Mouse (Mus musculus): ENCODE measurements at regions not wholly inside any gene's neighbourhood (a gene's known extent, or its start where the extent isn't known, plus 50 kb on each side); places are given as distances from the start of the nearest gene placed in this dataset.

GRCm38 (mm10) chr2:173388140-173388539, 111.8 kb upstream of the Pmepa1 start:
- Histone ChIP-seq H3K4me2 (ENCODE audit: low read length) (no peak overlapping the region), H3K27me3 (ENCODE audit: control insufficient read depth, insufficient read depth, low read length) (no peaks in the 10 kb centered on the region), H3K36me3 (ENCODE audit: control insufficient read depth, insufficient read depth, low read length) (no peaks in the 10 kb centered on the region), H3K9me3 (ENCODE audit: control insufficient read depth, low read length) (0 out of 2 replicates have a peak, but pooled peaks cover 6% of the 10 kb centered on the region), H3K9ac (ENCODE audit: low read length) (no peak overlapping the region), H3K4me3 (ENCODE audit: control insufficient read depth in 1 of 2, insufficient read depth in 1 of 2, low read depth in 1 of 2, low read length in 2 of 2) (no peak overlapping the region), H3K4me1 (ENCODE audit: control insufficient read depth in 2 of 2, insufficient read depth in 2 of 2, low read length in 2 of 2) (peaks cover 0 to 4% of the 10 kb centered on the region in 2 experiments; a peak in 1 of 4 replicates), H3K27ac (replicated peaks in 1 of 2; ENCODE audit: control insufficient read depth in 1 of 2, insufficient read depth in 1 of 2, low read depth in 2 of 2, low read length in 2 of 2) (no peak overlapping the region)
- ATAC-seq (ENCODE audit: insufficient number of reproducible peaks, insufficient read depth, low FRiP score, low read depth) = no peak
- WGBS = 47% methylated on average over 4 of the region's 4 CpGs

- Histone ChIP-seq H3K9ac (ENCODE audit: low read length) (no peak overlapping the region), H3K4me2 (ENCODE audit: low read length) (no peak overlapping the region), H3K36me3 (ENCODE audit: control insufficient read depth, insufficient read depth, low read length) (no peaks in the 10 kb centered on the region), H3K4me1 (ENCODE audit: control insufficient read depth in 2 of 2, insufficient read depth in 2 of 2, low read length in 2 of 2) (no peaks in the 10 kb centered on the region), H3K27ac (replicated peaks in 1 of 2; ENCODE audit: control insufficient read depth in 1 of 2, insufficient read depth in 1 of 2, low read depth in 2 of 2, low read length in 2 of 2) (no peak overlapping the region), H3K27me3 (ENCODE audit: control insufficient read depth, insufficient read depth, low read length) (no peaks in the 10 kb centered on the region), H3K9me3 (ENCODE audit: control insufficient read depth, low read length) (0 out of 2 replicates have a peak, but pooled peaks cover 6% of the 10 kb centered on the region), H3K4me3 (ENCODE audit: control insufficient read depth in 1 of 2, insufficient read depth in 1 of 2, low read depth in 1 of 2, low read length in 2 of 2) (no peak overlapping the region)
- no peak for ATAC-seq (ENCODE audit: insufficient number of reproducible peaks, insufficient read depth, low FRiP score, low read depth)
- WGBS = 77% methylated on average over 14 of the region's 14 CpGs
Observed at GRCm38 (mm10) chr2:173392557-173393323, 116.4 kb upstream of the Pmepa1 start.

- Histone ChIP-seq H3K27ac (replicated peaks in 1 of 2; ENCODE audit: control insufficient read depth in 1 of 2, insufficient read depth in 1 of 2, low read depth in 2 of 2, low read length in 2 of 2) (no peak overlapping the region), H3K36me3 (ENCODE audit: control insufficient read depth, insufficient read depth, low read length) (no peaks in the 10 kb centered on the region), H3K27me3 (ENCODE audit: control insufficient read depth, insufficient read depth, low read length) (no peaks in the 10 kb centered on the region), H3K4me3 (ENCODE audit: control insufficient read depth in 1 of 2, insufficient read depth in 1 of 2, low read depth in 1 of 2, low read length in 2 of 2) (no peak overlapping the region), H3K4me1 (ENCODE audit: control insufficient read depth in 2 of 2, insufficient read depth in 2 of 2, low read length in 2 of 2) (no peaks in the 10 kb centered on the region), H3K4me2 (ENCODE audit: low read length) (no peak overlapping the region), H3K9ac (ENCODE audit: low read length) (no peak overlapping the region), H3K9me3 (ENCODE audit: control insufficient read depth, low read length) (0 out of 2 replicates have a peak, but pooled peaks cover 6% of the 10 kb centered on the region)
- ATAC-seq (ENCODE audit: insufficient number of reproducible peaks, insufficient read depth, low FRiP score, low read depth) = no peak
- 56% methylated on average over 2 of the region's 2 CpGs for WGBS
Observed at GRCm38 (mm10) chr2:173393324-173393592, 116.9 kb upstream of the Pmepa1 start.

GRCm38 (mm10) chr2:173395526-173395925, 119.2 kb upstream of the Pmepa1 start:
- 48% methylated on average over 6 of the region's 6 CpGs for WGBS
- Histone ChIP-seq H3K4me1 (ENCODE audit: control insufficient read depth in 2 of 2, insufficient read depth in 2 of 2, low read length in 2 of 2) (no peaks in the 10 kb centered on the region), H3K4me2 (ENCODE audit: low read length) (no peak overlapping the region), H3K9me3 (ENCODE audit: control insufficient read depth, low read length) (0 out of 2 replicates have a peak, but pooled peaks cover 6% of the 10 kb centered on the region), H3K27me3 (ENCODE audit: control insufficient read depth, insufficient read depth, low read length) (no peaks in the 10 kb centered on the region), H3K4me3 (ENCODE audit: control insufficient read depth in 1 of 2, insufficient read depth in 1 of 2, low read depth in 1 of 2, low read length in 2 of 2) (no peak overlapping the region), H3K27ac (replicated peaks in 1 of 2; ENCODE audit: control insufficient read depth in 1 of 2, insufficient read depth in 1 of 2, low read depth in 2 of 2, low read length in 2 of 2) (no peak overlapping the region), H3K36me3 (ENCODE audit: control insufficient read depth, insufficient read depth, low read length) (no peaks in the 10 kb centered on the region), H3K9ac (ENCODE audit: low read length) (no peak overlapping the region)
- no peak for ATAC-seq (ENCODE audit: insufficient number of reproducible peaks, insufficient read depth, low FRiP score, low read depth)

GRCm38 (mm10) chr2:173397846-173398331, 121.6 kb upstream of the Pmepa1 start:
- no peaks in the 10 kb centered on the region for H3K27me3 ChIP-seq (ENCODE audit: control insufficient read depth, insufficient read depth, low read length)
- H3K4me1 ChIP-seq (ENCODE audit: control insufficient read depth in 2 of 2, insufficient read depth in 2 of 2, low read length in 2 of 2) = no peaks in the 10 kb centered on the region
- H3K4me2 ChIP-seq (ENCODE audit: low read length) = no peak overlapping the region
- no peak overlapping the region for H3K27ac ChIP-seq (replicated peaks in 1 of 2; ENCODE audit: control insufficient read depth in 1 of 2, insufficient read depth in 1 of 2, low read depth in 2 of 2, low read length in 2 of 2)
- 90% methylated on average over 2 of the region's 2 CpGs for WGBS
- no peak overlapping the region for H3K9ac ChIP-seq (ENCODE audit: low read length)
- no peak for ATAC-seq (ENCODE audit: insufficient number of reproducible peaks, insufficient read depth, low FRiP score, low read depth)
- 0 out of 2 replicates have a peak, but pooled peaks cover 5% of the 10 kb centered on the region for H3K9me3 ChIP-seq (ENCODE audit: control insufficient read depth, low read length)
- no peak overlapping the region for H3K4me3 ChIP-seq (ENCODE audit: control insufficient read depth in 1 of 2, insufficient read depth in 1 of 2, low read depth in 1 of 2, low read length in 2 of 2)
- no peaks in the 10 kb centered on the region for H3K36me3 ChIP-seq (ENCODE audit: control insufficient read depth, insufficient read depth, low read length)

- WGBS = 77% methylated on average over 12 of the region's 12 CpGs
- Histone ChIP-seq H3K27ac (replicated peaks in 1 of 2; ENCODE audit: control insufficient read depth in 1 of 2, insufficient read depth in 1 of 2, low read depth in 2 of 2, low read length in 2 of 2) (no peak overlapping the region), H3K9ac (ENCODE audit: low read length) (no peak overlapping the region), H3K36me3 (ENCODE audit: control insufficient read depth, insufficient read depth, low read length) (no peaks in the 10 kb centered on the region), H3K4me1 (ENCODE audit: control insufficient read depth in 2 of 2, insufficient read depth in 2 of 2, low read length in 2 of 2) (peaks cover 0 to 5% of the 10 kb centered on the region in 2 experiments; a peak in 1 of 4 replicates), H3K27me3 (ENCODE audit: control insufficient read depth, insufficient read depth, low read length) (no peaks in the 10 kb centered on the region; the same call in 1 of the 2 replicates), H3K9me3 (ENCODE audit: control insufficient read depth, low read length) (0 out of 2 replicates have a peak, but pooled peaks cover 5% of the 10 kb centered on the region), H3K4me2 (ENCODE audit: low read length) (no peak overlapping the region), H3K4me3 (ENCODE audit: control insufficient read depth in 1 of 2, insufficient read depth in 1 of 2, low read depth in 1 of 2, low read length in 2 of 2) (no peak overlapping the region)
- no peak for ATAC-seq (ENCODE audit: insufficient number of reproducible peaks, insufficient read depth, low FRiP score, low read depth)
Observed at GRCm38 (mm10) chr2:173405629-173406028, 116.8 kb upstream of the 1700021F07Rik start.

GRCm38 (mm10) chr2:173406344-173407094, 115.9 kb upstream of the 1700021F07Rik start:
- 66% methylated on average over 13 of the region's 13 CpGs for WGBS
- no peak for ATAC-seq (ENCODE audit: insufficient number of reproducible peaks, insufficient read depth, low FRiP score, low read depth)
- no peak overlapping the region for H3K27ac ChIP-seq (replicated peaks in 1 of 2; ENCODE audit: control insufficient read depth in 1 of 2, insufficient read depth in 1 of 2, low read depth in 2 of 2, low read length in 2 of 2)

More at GRCm38 (mm10) chr2:173406344-173407094, 115.9 kb upstream of the 1700021F07Rik start:
- no peaks in the 10 kb centered on the region; the same call in 1 of the 2 replicates for H3K27me3 ChIP-seq (ENCODE audit: control insufficient read depth, insufficient read depth, low read length)
- no peak overlapping the region for H3K9ac ChIP-seq (ENCODE audit: low read length)
- 0 out of 2 replicates have a peak, but pooled peaks cover 5% of the 10 kb centered on the region for H3K9me3 ChIP-seq (ENCODE audit: control insufficient read depth, low read length)
- no peak overlapping the region for H3K4me3 ChIP-seq (ENCODE audit: control insufficient read depth in 1 of 2, insufficient read depth in 1 of 2, low read depth in 1 of 2, low read length in 2 of 2)
- peaks cover 0 to 5% of the 10 kb centered on the region in 2 experiments; a peak in 1 of 4 replicates for H3K4me1 ChIP-seq (ENCODE audit: control insufficient read depth in 2 of 2, insufficient read depth in 2 of 2, low read length in 2 of 2)
- no peak overlapping the region for H3K4me2 ChIP-seq (ENCODE audit: low read length)
- H3K36me3 ChIP-seq (ENCODE audit: control insufficient read depth, insufficient read depth, low read length) = no peaks in the 10 kb centered on the region

Measured in heart, embryonic 14.5 days (tissue).